Mouse (Mus musculus) stomach, postnatal 0 days (tissue): ENCODE measurements around the gene Trmt44. TPM values are rescaled to one million over a fixed set of nuclear protein-coding genes. Genes with fewer than 3 reads are reported as not detected.
A peak's percentile ranks its signal among the peaks of the same experiment; 100 is the strongest.

Experiments
- ATAC-seq: fragments of 200-750 bp; cut with Nextera tagmentation; 2 replicates; pipeline ENCODE4 v1.8.0; 2017; ENCODE audit not compliant: low FRiP score, low TSS enrichment
- DNase-seq: peaks from one replicate; pipeline ENCODE4 v3.0.0-alpha.2; 2016; ENCODE audit warnings: low spot score
- H3K27ac ChIP-seq: fragments of 300-500 bp; sonication (generic); replicated peaks from 2 replicates; pipeline ENCODE4 v1.5.1; 2014; ENCODE audit warnings: mild to moderate bottlenecking, control low read depth
- H3K27me3 ChIP-seq: fragments of 300-500 bp; sonication (generic); 2 replicates; pipeline ENCODE4 v1.6.1; 2014; ENCODE audit warnings: low read length; ENCODE audit not compliant: control insufficient read depth, insufficient read depth
- H3K36me3 ChIP-seq: fragments of 300-500 bp; sonication (generic); 2 replicates; pipeline ENCODE4 v1.6.1; 2014; ENCODE audit warnings: low read length, mixed read lengths; ENCODE audit not compliant: control insufficient read depth, insufficient read depth
- H3K4me1 ChIP-seq: fragments of 300-500 bp; sonication (generic); replicated peaks from 2 replicates; pipeline ENCODE4 v1.6.1; 2014; ENCODE audit warnings: antibody characterized with exemption; ENCODE audit not compliant: control insufficient read depth, insufficient read depth
- H3K4me2 ChIP-seq: fragments of 300-500 bp; sonication (generic); replicated peaks from 2 replicates; pipeline ENCODE4 v1.6.1; 2014; ENCODE audit warnings: low read depth, mild to moderate bottlenecking, control low read depth, moderate library complexity
- H3K4me3 ChIP-seq: fragments of 300-500 bp; sonication (generic); 2 replicates; pipeline ENCODE4 v1.5.1; 2014; ENCODE audit warnings: low read depth, low read length, control low read depth
- H3K9ac ChIP-seq: fragments of 300-500 bp; sonication (generic); 2 replicates; pipeline ENCODE4 v1.6.1; 2014; ENCODE audit warnings: mild to moderate bottlenecking, low read length, control low read depth, mixed read lengths
- H3K9me3 ChIP-seq: fragments of 300-500 bp; sonication (generic); 2 replicates; pipeline ENCODE4 v1.6.1; 2016; ENCODE audit warnings: low read length; ENCODE audit not compliant: control insufficient read depth
- CTCF ChIP-seq: IDR thresholded peaks from 2 replicates; pipeline ENCODE4 v1.5.1; 2016; ENCODE audit warnings: antibody characterized with exemption, low read depth, mild to moderate bottlenecking, moderate library complexity
- EP300 ChIP-seq: optimal IDR thresholded peaks from 2 replicates; pipeline ENCODE3; 2016; ENCODE audit warnings: antibody characterized with exemption
- WGBS: fragments of 180-500 bp; shearing (Covaris S2); extraction: QIAGEN DNeasy Blood & Tissue Kit; methylation state at CpG from one replicate; pipeline ENCODE4 v1.1.7; 2014; 5-methylcytosine and 5-hydroxymethylcytosine counted together
- polyA plus RNA-seq: library from polyadenylated mRNA; unstranded; fragments of >200 nt; fragmentation: Nextera tagmentation; extraction: Ambion mirVana; gene quantifications from 2 replicates; pipeline ENCODE4 v1.2.1, GENCODE M21; 2015

Trmt44 gene
- polyA plus RNA-seq, 1 experiment from 2014 or later: 3.2 TPM

DNA sequence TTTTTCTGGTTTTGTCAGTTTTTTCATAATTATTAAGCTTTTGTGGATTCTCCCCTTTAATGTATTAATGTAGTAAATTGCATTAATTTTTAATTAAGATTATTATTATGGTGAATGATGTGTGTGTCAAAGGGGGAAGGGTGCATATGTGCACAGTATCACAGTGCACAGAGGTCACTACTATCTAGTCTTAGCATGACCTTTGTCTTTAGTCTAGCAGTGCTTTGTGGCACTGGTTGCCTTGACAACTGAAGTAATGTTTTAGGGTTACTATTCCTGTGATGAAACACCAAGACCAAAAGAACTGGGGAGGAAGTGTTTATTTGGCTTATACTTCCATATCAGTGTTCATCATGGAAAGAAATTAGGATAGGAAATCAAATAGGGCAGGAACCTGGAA lies 28.7 kb downstream of the Trmt44 start:
- no peak for ATAC-seq
- DNase-seq: no peak
- Histone ChIP-seq H3K9me3 (no peaks in the 10 kb centered on the region), H3K4me1 (no peaks in the 10 kb centered on the region), H3K27me3 (no peaks in the 10 kb centered on the region), H3K36me3 (no peaks in the 10 kb centered on the region), H3K27ac (no peak overlapping the region), H3K4me2 (no peak overlapping the region), H3K4me3 (no peak overlapping the region), H3K9ac (no peak overlapping the region)
- TF ChIP-seq EP300 (no peak), CTCF (no peak)

DNA sequence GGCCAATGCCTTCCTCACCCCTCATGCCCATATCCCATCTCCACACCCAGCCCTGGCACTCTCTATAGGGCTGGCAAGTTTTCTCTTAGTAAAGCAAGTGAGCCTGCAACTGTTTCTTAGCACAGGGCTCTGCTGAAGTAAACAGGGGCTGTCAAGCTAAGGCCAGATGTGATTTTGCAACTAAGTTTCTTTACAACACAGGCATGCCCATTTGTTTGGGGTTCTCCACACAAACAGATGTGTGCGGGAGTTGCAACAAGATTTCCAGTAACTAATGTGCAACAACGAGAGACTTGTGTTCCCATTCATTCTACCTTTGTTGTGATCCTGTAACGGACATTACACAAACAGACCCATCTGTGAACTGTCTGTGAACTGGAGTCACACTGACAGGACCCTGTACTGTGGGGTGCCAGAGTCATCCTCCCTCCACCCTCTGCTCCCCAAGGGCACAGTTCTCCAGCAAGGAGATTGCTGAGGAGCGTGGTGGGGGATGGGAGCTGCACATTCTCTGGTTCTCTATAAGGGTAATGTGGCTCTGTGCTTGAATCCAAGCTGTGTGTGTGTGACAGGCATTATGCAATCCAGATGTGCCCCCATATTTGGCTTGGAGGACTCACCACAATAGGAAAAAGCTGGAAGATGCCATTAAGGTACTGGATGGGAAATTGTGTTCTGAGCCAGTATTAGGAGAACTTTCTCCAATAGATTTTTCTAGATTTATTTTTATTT lies 33.6 kb downstream of the Trmt44 start:
- DNase-seq: no peak
- H3K27ac ChIP-seq: peak overlapping the region; percentile 63; the same call in 1 of the 2 replicates
- H3K9ac ChIP-seq: no peak overlapping the region
- H3K9me3 ChIP-seq: no peaks in the 10 kb centered on the region
- H3K4me3 ChIP-seq: no peak overlapping the region
- no peak overlapping the region for H3K4me2 ChIP-seq
- no peak for ATAC-seq
- no peaks in the 10 kb centered on the region for H3K27me3 ChIP-seq
- no peaks in the 10 kb centered on the region for H3K36me3 ChIP-seq
- TF ChIP-seq EP300: no peak
- no peak for TF ChIP-seq CTCF
- H3K4me1 ChIP-seq: peaks cover 4% of the 10 kb centered on the region; the same call in 1 of the 2 replicates
- 54% methylated on average over 4 of the region's 4 CpGs for WGBS

DNA sequence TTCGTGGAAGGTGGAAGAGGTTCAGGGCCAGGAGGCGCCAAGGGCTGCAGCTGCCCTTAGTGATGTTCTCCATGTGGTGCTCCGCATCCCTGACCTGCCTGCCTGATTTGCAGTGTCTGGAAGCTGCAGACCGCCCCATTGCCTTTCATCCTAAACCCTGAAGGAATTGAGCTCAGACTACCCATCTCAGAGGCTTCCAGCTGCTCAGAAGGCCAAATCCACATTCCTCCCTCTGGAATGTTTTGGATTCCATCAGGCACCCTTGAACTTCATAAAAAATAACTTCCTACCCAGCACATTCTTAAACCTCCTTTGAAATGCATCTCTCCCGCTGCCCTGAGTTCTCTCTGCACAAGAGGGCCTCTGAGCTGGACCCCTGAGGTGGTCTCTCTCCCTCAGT lies 34.3 kb downstream of the Trmt44 start:
- DNase-seq: no peak

DNA sequence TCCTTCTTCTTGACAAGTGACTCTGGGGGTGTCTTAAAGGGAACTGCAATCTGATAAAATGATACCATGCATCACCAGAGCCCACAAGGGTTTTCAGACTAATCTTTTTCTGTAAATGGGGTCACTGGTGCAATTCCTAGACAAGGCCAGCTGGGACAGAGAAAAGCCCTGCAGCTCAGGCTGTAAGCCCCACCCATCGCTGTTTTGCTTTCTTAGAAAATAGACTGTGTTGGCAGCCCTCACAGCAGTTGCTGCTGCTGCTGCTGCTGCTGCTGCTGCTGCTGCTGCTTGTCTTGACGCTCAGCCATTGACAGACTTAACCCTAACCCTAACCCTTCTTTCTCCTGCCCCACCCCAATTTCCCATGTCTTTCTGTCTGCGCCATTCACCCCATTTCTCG lies 35.3 kb downstream of the Trmt44 start:
- H3K27ac ChIP-seq: no peak overlapping the region
- DNase-seq: no peak
- no peak for ATAC-seq
- no peaks in the 10 kb centered on the region for H3K9me3 ChIP-seq
- H3K4me1 ChIP-seq: peaks cover 4% of the 10 kb centered on the region; the same call in 1 of the 2 replicates
- WGBS: 40% methylated on average over 4 of the region's 4 CpGs
- TF ChIP-seq EP300: no peak
- no peak for TF ChIP-seq CTCF
- no peak overlapping the region for H3K9ac ChIP-seq
- H3K4me3 ChIP-seq: no peak overlapping the region
- H3K27me3 ChIP-seq: no peaks in the 10 kb centered on the region
- no peaks in the 10 kb centered on the region for H3K36me3 ChIP-seq
- no peak overlapping the region for H3K4me2 ChIP-seq

More for the DNA sequence above, 34.3 kb downstream of the Trmt44 start:
- peaks cover 4% of the 10 kb centered on the region; the same call in 1 of the 2 replicates for H3K4me1 ChIP-seq
- peak overlapping the region; percentile 63; the same call in 1 of the 2 replicates for H3K27ac ChIP-seq
- ATAC-seq: no peak
- H3K9me3 ChIP-seq: no peaks in the 10 kb centered on the region
- no peak overlapping the region for H3K4me3 ChIP-seq
- H3K36me3 ChIP-seq: no peaks in the 10 kb centered on the region
- no peaks in the 10 kb centered on the region for H3K27me3 ChIP-seq
- WGBS: 41% methylated on average over 5 of the region's 5 CpGs
- no peak overlapping the region for H3K9ac ChIP-seq
- no peak overlapping the region for H3K4me2 ChIP-seq
- TF ChIP-seq EP300: no peak
- TF ChIP-seq CTCF: no peak

DNA sequence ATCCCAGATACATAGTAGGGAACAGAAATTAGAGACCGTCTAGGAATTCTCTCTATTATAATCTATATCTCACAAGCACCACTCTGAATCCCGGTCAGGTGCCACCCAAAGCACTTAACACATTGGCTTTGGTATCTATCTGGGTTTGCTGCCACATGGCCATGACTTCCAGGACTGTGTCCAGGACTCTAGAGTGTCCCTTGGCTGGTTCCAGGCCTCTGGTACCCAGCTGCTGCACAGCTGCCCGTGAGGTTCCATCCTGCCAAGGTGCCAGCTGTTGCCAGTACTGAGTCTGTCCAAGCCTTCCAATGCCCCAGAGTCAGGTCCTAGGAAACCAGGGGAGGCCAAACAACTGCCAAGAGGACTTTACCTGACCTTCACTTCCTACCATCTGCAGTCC lies 36.8 kb downstream of the Trmt44 start:
- Histone ChIP-seq H3K9ac (no peak overlapping the region), H3K27ac (no peak overlapping the region), H3K36me3 (no peaks in the 10 kb centered on the region), H3K4me1 (peaks cover 4% of the 10 kb centered on the region; the same call in 1 of the 2 replicates), H3K4me2 (no peak overlapping the region), H3K4me3 (no peak overlapping the region), H3K27me3 (no peaks in the 10 kb centered on the region), H3K9me3 (no peaks in the 10 kb centered on the region)
- DNase-seq (no peak), ATAC-seq (no peak)
- 78% methylated on average over 3 of the region's 3 CpGs for WGBS
- TF ChIP-seq EP300 (no peak), CTCF (no peak)

DNA sequence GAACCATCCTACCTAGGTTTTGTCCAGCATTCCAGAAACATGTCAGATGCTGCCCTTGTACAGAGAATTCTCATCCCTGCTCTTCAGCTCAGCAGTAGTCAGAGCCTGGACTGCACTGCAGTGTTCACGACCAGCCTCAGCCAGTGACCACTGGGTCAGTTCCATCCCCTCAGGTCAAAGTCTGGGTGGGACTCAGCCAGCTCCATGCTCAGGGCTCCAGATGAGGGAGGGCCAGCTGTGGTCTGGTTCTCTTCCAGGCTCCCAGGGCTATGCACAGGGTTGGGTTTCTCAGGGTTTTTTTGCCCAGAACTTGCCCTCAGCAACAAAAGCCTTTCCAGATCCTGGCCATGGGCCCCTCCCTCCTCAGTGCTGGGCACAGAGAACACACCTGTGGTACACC lies 37.4 kb downstream of the Trmt44 start:
- Histone ChIP-seq H3K27ac (no peak overlapping the region), H3K4me1 (peaks cover 4% of the 10 kb centered on the region; the same call in 1 of the 2 replicates), H3K4me2 (no peak overlapping the region), H3K4me3 (no peak overlapping the region), H3K36me3 (no peaks in the 10 kb centered on the region), H3K9me3 (no peaks in the 10 kb centered on the region), H3K27me3 (no peaks in the 10 kb centered on the region), H3K9ac (no peak overlapping the region)
- 39% methylated on average over 1 of the region's 1 CpGs for WGBS
- DNase-seq: no peak
- TF ChIP-seq EP300 (no peak), CTCF (no peak)
- no peak for ATAC-seq
